Mouse (Mus musculus) heart, adult 2 months (tissue): ENCODE results near the gene Myd88.

Experiments used
- CTCF ChIP-seq: fragments of 200-600 bp; IDR thresholded peaks from 2 replicates; pipeline ENCODE4 v1.8.1; 2022; ENCODE audit warnings: antibody characterized with exemption, mild to moderate bottlenecking, moderate library complexity
- EP300 ChIP-seq: fragments of 200-500 bp; IDR thresholded peaks from 2 replicates; pipeline ENCODE4 v1.6.1; 2011; ENCODE audit warnings: low read depth, low read length, control low read depth; ENCODE audit not compliant: insufficient read depth

DNA sequence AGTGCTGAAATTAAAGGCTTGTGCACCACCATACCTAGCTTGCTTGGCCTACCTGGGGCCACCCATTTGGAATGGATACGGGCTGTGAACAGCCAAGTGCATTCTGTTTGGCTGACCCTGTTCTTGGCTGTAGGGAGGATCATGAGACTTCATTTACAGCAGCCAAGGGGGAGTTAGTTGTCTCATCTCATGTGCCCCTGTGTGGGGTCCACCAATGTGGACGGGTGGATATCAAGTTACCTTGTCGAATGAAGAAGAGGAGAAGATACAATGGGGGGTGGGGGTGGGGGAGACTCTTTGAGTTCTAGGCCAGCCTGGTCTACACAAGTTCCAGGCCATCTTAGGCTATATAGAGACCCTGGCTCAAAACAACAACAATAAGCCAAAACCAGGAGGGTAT, 33.8 kb upstream of the Myd88 start:
- TF ChIP-seq CTCF, result no peak
- TF ChIP-seq EP300, result no peak
